Mouse (Mus musculus): ENCODE measurements around the gene Emilin1.

The Emilin1 gene

GRCm38 (mm10) chr5:30961545-30962505, 48.6 kb downstream of the Emilin1 start:
- no peak for DNase-seq

GRCm38 (mm10) chr5:30963916-30964315, 50.7 kb downstream of the Emilin1 start:
- DNase-seq: no peak

GRCm38 (mm10) chr5:30966189-30966588, 53.0 kb downstream of the Emilin1 start:
- DNase-seq: no peak

- no peak for DNase-seq
These were observed 55.2 kb downstream of the Emilin1 start, which contains the start of gene Tcf23 for GRCm38 (mm10) chr5:30968416-30968815. Tcf23 (plus strand) TSS chr5:30968662.

GRCm38 (mm10) chr5:30969440-30969839, 56.2 kb downstream of the Emilin1 start:
- no peak for DNase-seq

Data from right cerebral cortex, postnatal 4 days (tissue).